Mouse (Mus musculus) heart, embryonic 13.5 days (tissue): ENCODE measurements around the gene Ubc. TPM values are rescaled to one million over a fixed set of nuclear protein-coding genes. Genes with fewer than 3 reads are reported as not detected.
"Not testable (repeated sequence)": the region's sequence is repeated elsewhere in the genome, so short reads cannot be mapped to it uniquely, and the experiment has no call there.

Experiments used
- ATAC-seq: fragments of 200-750 bp; cut with Nextera tagmentation; 2 replicates; pipeline ENCODE4 v1.8.0; 2017; ENCODE audit warnings: moderate TSS enrichment; ENCODE audit not compliant: insufficient number of reproducible peaks, low FRiP score, low TSS enrichment; ENCODE audit errors: extremely low read depth
- H3K27ac ChIP-seq: fragments of 300-500 bp; sonication (generic); replicated peaks from 2 replicates; pipeline ENCODE4 v1.5.1; 2015; ENCODE audit warnings: moderate library complexity, mild to moderate bottlenecking, inconsistent platforms
- H3K27me3 ChIP-seq: fragments of 300-500 bp; sonication (generic); replicated peaks from 2 replicates; pipeline ENCODE4 v1.6.1; 2015; ENCODE audit warnings: mild to moderate bottlenecking, inconsistent platforms
- H3K36me3 ChIP-seq: fragments of 300-500 bp; sonication (generic); 2 replicates; pipeline ENCODE4 v1.6.1; 2015; ENCODE audit warnings: mild to moderate bottlenecking, inconsistent platforms
- H3K4me1 ChIP-seq: fragments of 300-500 bp; sonication (generic); 2 replicates; pipeline ENCODE4 v1.6.1; 2015; ENCODE audit warnings: inconsistent platforms
- H3K4me2 ChIP-seq: fragments of 300-500 bp; sonication (generic); 2 replicates; pipeline ENCODE4 v1.6.1; 2015; ENCODE audit warnings: inconsistent platforms, mild to moderate bottlenecking, moderate library complexity
- H3K4me3 ChIP-seq: fragments of 300-500 bp; sonication (generic); 2 replicates; pipeline ENCODE4 v1.5.1; 2015; ENCODE audit warnings: moderate library complexity, mild to moderate bottlenecking, inconsistent platforms
- H3K9ac ChIP-seq: fragments of 300-500 bp; sonication (generic); 2 replicates; pipeline ENCODE4 v1.6.1; 2015; ENCODE audit warnings: inconsistent platforms, mild to moderate bottlenecking, moderate library complexity
- H3K9me3 ChIP-seq: fragments of 300-500 bp; sonication (generic); 2 replicates; pipeline ENCODE4 v1.6.1; 2016; ENCODE audit warnings: inconsistent platforms
- WGBS: fragments of 180-500 bp; shearing (Covaris S2); methylation state at CpG from one replicate; pipeline ENCODE4 v1.1.7; 2015; ENCODE audit warnings: mixed read lengths; 5-methylcytosine and 5-hydroxymethylcytosine counted together
- polyA plus RNA-seq: library from polyadenylated mRNA; unstranded; fragments of >200 nt; fragmentation: Nextera tagmentation; extraction: Ambion mirVana; gene quantifications from 2 replicates; pipeline ENCODE4 v1.2.1, GENCODE M21; 2015

The Ubc gene
- polyA plus RNA-seq: 819 and 833 TPM in 2 replicates

DNA sequence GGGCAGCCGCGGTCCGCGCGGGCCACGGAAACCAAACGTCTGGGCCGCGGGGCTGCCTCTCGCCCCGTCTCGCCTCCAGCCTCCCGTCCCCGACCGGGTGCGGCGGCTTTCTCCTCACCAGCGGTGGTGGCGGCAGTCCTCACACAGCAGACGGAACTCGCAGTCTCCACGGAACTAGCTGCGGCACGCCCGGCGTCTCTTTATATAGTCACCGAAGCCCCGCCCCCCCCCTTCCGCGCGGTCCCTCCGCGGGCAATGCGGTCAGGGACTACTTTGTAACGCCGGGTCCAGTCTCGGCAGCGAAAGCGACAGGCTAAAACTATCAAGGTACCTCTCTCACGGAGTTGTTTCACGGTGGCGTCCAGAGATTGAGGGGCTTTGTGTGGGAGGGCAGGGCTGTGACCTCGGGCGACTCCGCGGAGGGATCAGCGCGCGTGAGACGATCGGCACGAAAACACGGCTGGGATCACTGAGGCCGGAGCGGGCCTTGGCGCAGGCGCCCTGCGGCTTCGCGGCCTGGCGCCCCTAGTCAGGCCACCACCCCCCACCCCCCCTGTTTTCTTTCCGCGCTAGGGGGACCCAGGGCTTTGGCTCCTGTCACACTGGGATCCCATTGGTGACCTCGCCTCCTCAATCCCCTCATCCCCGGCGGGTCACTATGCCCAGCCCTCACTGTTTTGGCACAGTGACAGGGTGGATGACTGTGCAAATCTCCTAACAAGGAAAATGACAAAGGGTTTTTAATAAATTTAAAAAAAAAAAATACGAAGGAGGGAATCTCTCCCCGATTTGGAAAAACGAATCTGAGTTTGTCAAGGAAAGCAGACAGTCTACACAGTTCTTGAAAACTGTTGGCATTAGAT is at the start of gene Ubc:
TSS of gene Ubc (minus strand) at position 624 of the 863 bp plus-strand sequence.
- Histone ChIP-seq H3K27ac (peak within 1 kb of the TSS; percentile 100), H3K9ac (peak within 1 kb of the TSS; percentile 99), H3K4me2 (peak within 1 kb of the TSS; percentile 100), H3K9me3 (no peaks in the 10 kb centered on the region), H3K4me3 (peak within 1 kb of the TSS; percentile 89), H3K36me3 (peaks cover 24% of the 10 kb centered on the region), H3K27me3 (no peaks in the 10 kb centered on the region), H3K4me1 (peaks cover 61% of the 10 kb centered on the region)
- whole genome bisulfite sequencing: under 1% methylated on average over 69 of the region's 69 CpGs
- peak; percentile 27; the same call in 1 of the 2 replicates for ATAC-seq

DNA sequence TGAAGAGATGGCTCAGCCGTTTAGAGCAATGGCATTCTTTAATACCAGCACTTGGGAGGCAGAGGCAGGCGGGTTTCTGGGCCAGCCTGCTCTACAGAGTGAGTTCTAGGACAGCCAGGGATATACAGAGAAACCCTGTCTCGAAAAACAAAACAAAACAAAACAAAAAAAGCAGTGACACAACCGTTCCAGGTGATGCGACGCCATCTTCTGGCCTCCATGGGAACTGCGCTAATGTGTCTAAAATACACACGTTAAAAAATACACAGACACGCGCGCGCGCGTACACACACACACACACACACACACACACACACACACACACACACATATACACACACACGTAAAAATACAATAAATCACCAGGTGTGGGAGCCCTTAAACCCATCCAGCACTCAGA is 44.3 kb upstream of the Ubc start:
- 47% methylated on average over 13 of the region's 15 CpGs for WGBS
- peak overlapping the region; percentile 94 for H3K4me2 ChIP-seq
- not testable (repeated sequence) for H3K27me3 ChIP-seq, H3K9ac ChIP-seq, ATAC-seq, H3K9me3 ChIP-seq
- peaks cover 22% of the 10 kb centered on the region for H3K36me3 ChIP-seq
- peaks cover 18% of the 10 kb centered on the region for H3K4me1 ChIP-seq
- H3K4me3 ChIP-seq: peak overlapping the region; percentile 82
- H3K27ac ChIP-seq: 0 out of 2 replicates have a peak overlapping the region, but pooled peaks have one; percentile 28

DNA sequence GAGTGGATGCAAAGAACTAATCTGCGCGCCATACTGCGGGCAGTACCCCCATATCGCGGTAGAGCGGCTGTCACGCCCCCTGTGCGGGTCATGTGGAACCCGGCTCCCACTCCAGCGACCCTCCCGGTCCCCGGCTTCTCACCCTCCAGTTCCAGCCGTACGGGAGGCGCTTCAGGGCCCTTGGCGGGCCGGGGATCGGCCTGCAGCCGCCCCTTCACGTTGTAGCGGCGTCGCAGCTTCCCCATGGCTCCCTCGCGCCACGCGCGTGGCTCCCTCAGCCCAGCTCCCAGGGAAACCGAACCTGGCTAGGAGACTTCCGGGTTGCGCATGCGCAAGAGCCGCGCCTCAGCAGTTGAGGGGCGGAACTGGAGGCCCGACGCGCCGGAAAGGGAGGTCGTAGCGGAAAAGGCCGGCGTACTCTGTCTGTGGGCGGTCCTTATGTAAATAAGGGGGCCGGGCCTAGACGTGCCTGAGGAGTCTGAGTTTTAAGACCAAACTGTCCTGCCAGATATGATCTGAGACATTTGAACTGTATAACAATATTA is 43.9 kb upstream of the Ubc start, which contains the start of gene Dhx37:
TSS of gene Dhx37 (minus strand) at position 329 of the 545 bp plus-strand sequence.
- Histone ChIP-seq H3K4me1 (peaks cover 18% of the 10 kb centered on the region), H3K36me3 (peaks cover 26% of the 10 kb centered on the region), H3K9ac (peak within 1 kb of the TSS; percentile 91), H3K27ac (0 out of 2 replicates have a peak within 1 kb of the TSS, but pooled peaks have one; percentile 40), H3K9me3 (no peaks in the 10 kb centered on the region), H3K4me3 (peak within 1 kb of the TSS; percentile 82), H3K4me2 (peak within 1 kb of the TSS; percentile 94), H3K27me3 (no peaks in the 10 kb centered on the region)
- ATAC-seq: peak; percentile 92
- under 1% methylated on average over 46 of the region's 46 CpGs for WGBS

DNA sequence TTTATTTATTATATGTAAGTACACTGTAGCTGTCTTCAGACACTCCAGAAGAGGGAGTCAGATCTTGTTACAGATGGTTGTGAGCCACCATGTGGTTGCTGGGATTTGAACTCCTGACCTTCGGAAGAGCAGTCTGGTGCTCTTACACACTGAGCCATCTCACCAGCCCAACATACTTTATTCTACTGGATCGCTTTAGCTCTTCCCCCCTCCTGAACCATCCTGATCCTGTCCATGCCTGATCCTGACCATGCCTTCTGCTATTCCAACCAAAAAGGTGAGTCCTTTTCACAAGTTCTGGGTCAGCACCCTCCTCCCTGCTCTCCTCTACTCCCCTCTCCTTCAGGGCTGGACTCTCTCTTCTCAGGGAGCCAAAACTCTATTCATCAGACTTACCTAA is 42.3 kb upstream of the Ubc start:
- not testable (repeated sequence) for H3K9me3 ChIP-seq, ATAC-seq, H3K27ac ChIP-seq, H3K27me3 ChIP-seq, H3K4me3 ChIP-seq
- Histone ChIP-seq H3K9ac (peak overlapping the region; percentile 91; the same call in 1 of the 2 replicates), H3K36me3 (peaks cover 42% of the 10 kb centered on the region), H3K4me1 (peaks cover 18% of the 10 kb centered on the region), H3K4me2 (peak overlapping the region; percentile 94)
- WGBS: 92% methylated on average over 2 of the region's 2 CpGs

DNA sequence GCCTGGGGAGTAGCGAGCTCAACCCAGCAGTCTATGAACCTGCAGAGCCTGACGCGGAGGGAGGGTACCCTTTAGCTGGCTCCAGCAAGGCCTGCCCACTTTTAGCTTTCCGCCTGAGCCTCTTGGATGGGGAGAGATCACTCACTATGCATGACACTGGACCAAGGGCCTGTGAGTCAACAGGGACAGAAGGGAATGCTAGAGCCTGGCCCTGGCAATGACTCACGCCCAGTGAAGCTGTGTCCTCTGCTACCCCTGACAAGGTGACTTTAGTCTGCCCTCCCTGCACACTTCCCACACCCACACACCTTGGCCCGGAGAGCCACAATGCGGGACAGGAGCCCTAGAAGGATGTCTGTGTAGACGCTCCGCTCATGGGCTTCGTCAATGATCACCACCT is 36.3 kb upstream of the Ubc start:
- H3K4me3 ChIP-seq: no peak overlapping the region
- WGBS: 78% methylated on average over 10 of the region's 10 CpGs
- no peaks in the 10 kb centered on the region for H3K27me3 ChIP-seq
- peak; percentile 57; the same call in 1 of the 2 replicates for ATAC-seq
- peaks cover 100% of the 10 kb centered on the region for H3K36me3 ChIP-seq
- H3K27ac ChIP-seq: peak overlapping the region; percentile 67
- 0 out of 2 replicates have a peak overlapping the region, but pooled peaks have one; percentile 24 for H3K9ac ChIP-seq
- H3K9me3 ChIP-seq: no peaks in the 10 kb centered on the region
- peaks cover 9% of the 10 kb centered on the region; the same call in 1 of the 2 replicates for H3K4me1 ChIP-seq
- H3K4me2 ChIP-seq: no peak overlapping the region

DNA sequence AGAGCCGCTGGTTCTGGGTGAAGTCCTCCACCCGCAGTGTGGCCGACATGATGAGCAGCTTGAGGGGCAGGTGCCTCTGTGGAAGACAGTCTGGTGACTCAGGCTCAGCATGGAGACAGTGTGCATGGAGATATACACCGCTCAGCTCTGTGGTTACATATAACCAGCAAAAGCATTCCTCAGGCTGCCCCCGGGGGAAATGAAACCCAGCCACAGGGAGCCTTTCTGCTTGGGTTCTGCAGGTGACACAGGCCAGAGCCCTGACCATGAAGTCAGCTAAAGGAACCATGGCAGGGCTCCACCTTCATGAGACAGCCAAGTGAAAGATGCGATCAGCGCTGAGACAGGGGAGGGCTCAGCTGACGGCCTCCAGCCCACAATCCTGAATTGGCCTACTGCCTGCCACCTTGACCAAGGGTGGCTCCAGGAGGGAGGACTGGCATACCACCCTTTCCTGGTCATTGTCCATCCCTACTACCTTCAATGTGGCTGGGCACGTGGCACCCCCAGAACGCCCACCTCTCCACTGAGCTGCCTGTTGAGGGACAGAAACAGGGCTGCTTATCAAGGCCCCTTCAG is 35.8 kb upstream of the Ubc start:
- Histone ChIP-seq H3K4me1 (peaks cover 9% of the 10 kb centered on the region; the same call in 1 of the 2 replicates), H3K9me3 (no peaks in the 10 kb centered on the region), H3K36me3 (peaks cover 100% of the 10 kb centered on the region), H3K27me3 (no peaks in the 10 kb centered on the region), H3K9ac (no peak overlapping the region), H3K4me3 (no peak overlapping the region), H3K4me2 (no peak overlapping the region), H3K27ac (peak overlapping the region; percentile 67)
- WGBS: 91% methylated on average over 10 of the region's 10 CpGs
- ATAC-seq: no peak

DNA sequence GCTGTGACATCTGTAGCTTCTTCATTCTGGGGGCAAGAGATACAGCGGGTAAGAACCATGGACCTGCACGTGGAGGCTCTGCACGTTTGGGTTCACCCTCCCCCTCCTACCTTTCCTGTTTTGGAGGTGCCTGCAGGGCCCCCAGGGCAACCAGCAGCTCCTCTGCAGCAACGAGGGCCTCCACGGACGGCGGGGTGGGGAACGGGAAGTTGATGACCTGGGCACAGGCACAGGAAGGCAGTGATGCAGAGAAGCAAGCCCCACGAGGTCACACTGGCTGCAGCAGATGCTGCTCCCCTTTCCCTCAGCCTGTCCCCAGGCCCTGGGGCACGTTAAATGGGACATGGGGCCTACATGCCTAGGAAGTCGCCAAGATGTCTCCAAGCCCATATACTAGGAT is 29.1 kb upstream of the Ubc start:
- no peaks in the 10 kb centered on the region for H3K27me3 ChIP-seq
- no peak overlapping the region for H3K4me2 ChIP-seq
- no peak overlapping the region for H3K9ac ChIP-seq
- no peaks in the 10 kb centered on the region for H3K9me3 ChIP-seq
- H3K27ac ChIP-seq: no peak overlapping the region
- 86% methylated on average over 11 of the region's 11 CpGs for WGBS
- H3K4me3 ChIP-seq: no peak overlapping the region
- H3K36me3 ChIP-seq: peaks cover 99% of the 10 kb centered on the region
- no peaks in the 10 kb centered on the region for H3K4me1 ChIP-seq
- no peak for ATAC-seq

DNA sequence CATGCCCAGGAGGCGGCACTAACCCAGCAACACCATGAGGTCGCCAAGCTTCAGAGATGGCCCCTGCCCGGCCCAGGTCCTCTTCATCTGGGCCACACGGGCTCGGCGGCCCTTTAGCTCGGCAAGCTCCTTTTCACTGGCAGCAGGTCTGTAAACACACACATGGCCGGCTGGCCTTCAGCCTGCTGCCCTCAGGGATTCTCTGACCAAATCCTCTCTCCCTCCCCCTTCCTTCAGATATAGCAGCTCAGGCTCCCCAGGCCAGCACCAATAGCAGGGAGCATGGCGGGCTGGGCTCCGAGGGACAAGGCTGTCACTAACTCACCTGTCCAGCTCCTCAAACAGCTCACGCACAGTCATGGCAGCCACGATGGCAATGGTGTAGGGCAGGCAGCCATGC is 28.6 kb upstream of the Ubc start:
- H3K27ac ChIP-seq: no peak overlapping the region
- H3K4me3 ChIP-seq: no peak overlapping the region
- ATAC-seq: no peak; the same call in 1 of the 2 replicates
- peaks cover 99% of the 10 kb centered on the region for H3K36me3 ChIP-seq
- H3K9ac ChIP-seq: no peak overlapping the region
- no peaks in the 10 kb centered on the region; the same call in 1 of the 2 replicates for H3K4me1 ChIP-seq
- no peaks in the 10 kb centered on the region for H3K9me3 ChIP-seq
- no peaks in the 10 kb centered on the region for H3K27me3 ChIP-seq
- 91% methylated on average over 12 of the region's 12 CpGs for WGBS
- H3K4me2 ChIP-seq: no peak overlapping the region

DNA sequence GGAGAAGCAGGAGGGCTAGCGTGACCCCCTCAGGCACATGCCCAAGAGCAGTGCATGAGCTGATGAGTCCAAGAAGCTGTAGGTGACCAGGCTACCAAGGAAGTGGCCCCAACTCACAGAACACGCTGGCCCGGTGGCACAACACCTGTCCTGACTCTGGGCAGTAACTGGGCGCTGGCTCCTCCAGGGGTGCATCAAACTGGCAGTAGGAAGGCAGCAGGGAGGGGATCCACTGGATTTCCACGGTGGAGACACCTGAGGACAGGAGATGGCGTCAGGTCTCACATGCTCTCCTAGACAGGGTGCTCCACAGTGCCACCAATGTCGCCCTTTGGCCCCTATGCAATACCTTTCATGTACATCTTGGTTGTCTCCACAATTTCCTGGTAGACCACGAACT is 26.2 kb upstream of the Ubc start:
- 91% methylated on average over 8 of the region's 8 CpGs for WGBS
- Histone ChIP-seq H3K4me2 (no peak overlapping the region), H3K36me3 (peaks cover 77% of the 10 kb centered on the region)

DNA sequence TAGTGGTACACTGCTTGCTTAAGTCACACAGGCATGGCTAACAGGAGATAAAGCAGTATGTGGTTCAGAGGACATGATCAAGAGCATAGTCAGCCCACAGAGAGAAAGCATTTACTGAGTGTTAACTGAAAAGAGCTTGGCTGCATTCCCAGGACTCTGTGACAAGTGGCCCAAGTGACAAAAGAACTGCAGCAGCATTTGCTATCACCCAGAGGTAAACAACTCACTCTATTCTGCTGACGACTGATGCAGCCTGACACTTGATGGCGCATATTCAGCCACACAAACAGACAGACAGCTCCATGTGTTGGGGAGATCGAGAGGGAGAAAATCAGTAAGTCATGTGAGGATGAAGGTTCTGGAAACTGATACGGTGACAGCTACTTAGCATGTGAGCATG is 23.8 kb upstream of the Ubc start:
- H3K36me3 ChIP-seq: peaks cover 54% of the 10 kb centered on the region
- ATAC-seq: peak; percentile 27; the same call in 1 of the 2 replicates
- H3K9me3 ChIP-seq: no peaks in the 10 kb centered on the region
- no peak overlapping the region for H3K4me3 ChIP-seq
- no peak overlapping the region for H3K9ac ChIP-seq
- H3K27me3 ChIP-seq: no peaks in the 10 kb centered on the region
- no peak overlapping the region for H3K4me2 ChIP-seq
- WGBS: 40% methylated on average over 4 of the region's 4 CpGs
- peak overlapping the region; percentile 85 for H3K27ac ChIP-seq
- H3K4me1 ChIP-seq: peaks cover 18% of the 10 kb centered on the region

More for the DNA sequence above, 26.2 kb upstream of the Ubc start:
- Histone ChIP-seq H3K4me3 (no peak overlapping the region), H3K4me1 (peaks cover 7% of the 10 kb centered on the region), H3K9me3 (no peaks in the 10 kb centered on the region), H3K27me3 (no peaks in the 10 kb centered on the region), H3K27ac (no peak overlapping the region), H3K9ac (no peak overlapping the region)
- ATAC-seq: no peak

DNA sequence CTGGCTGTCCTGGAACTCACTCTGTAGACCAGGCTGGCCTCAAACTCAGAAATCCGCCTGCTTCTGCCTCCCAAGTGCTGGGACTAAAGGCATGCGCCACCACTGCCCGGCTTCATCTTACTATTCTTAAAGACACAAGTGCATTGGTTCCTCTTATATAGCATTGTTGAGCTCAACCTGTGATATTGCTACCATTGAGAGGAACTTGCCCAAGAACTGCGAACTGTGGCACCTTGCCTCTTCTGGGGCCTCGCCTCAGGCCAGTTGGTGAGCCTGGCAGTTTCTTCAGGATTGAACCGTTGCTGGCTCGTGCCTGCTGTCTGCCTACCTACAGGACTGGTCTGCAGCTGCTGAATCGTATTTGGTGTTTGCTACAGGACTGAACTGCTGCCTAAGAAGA is 22.5 kb upstream of the Ubc start:
- not testable (repeated sequence) for H3K4me3 ChIP-seq, H3K9me3 ChIP-seq, H3K4me2 ChIP-seq, H3K9ac ChIP-seq, ATAC-seq, H3K27me3 ChIP-seq
- H3K27ac ChIP-seq: 0 out of 2 replicates have a peak overlapping the region, but pooled peaks have one; percentile 24
- peaks cover 25% of the 10 kb centered on the region for H3K4me1 ChIP-seq
- 85% methylated on average over 8 of the region's 8 CpGs for WGBS
- peaks cover 42% of the 10 kb centered on the region for H3K36me3 ChIP-seq
